Mouse (Mus musculus) heart, postnatal 0 days (tissue): ENCODE data around the gene Eef1a2.

Source experiments
- CTCF ChIP-seq: IDR thresholded peaks from 2 replicates; pipeline ENCODE4 v1.5.1; 2016; ENCODE audit warnings: antibody characterized with exemption, control low read depth, low read depth
- EP300 ChIP-seq: IDR thresholded peaks from 2 replicates; pipeline ENCODE4 v1.6.1; 2016; ENCODE audit warnings: antibody characterized with exemption, low read depth

- TF ChIP-seq CTCF (no peak), EP300 (no peak)
Observed at GRCm38 (mm10) chr2:181102161-181102560, 54.7 kb downstream of the Eef1a2 start.
